In genomic region chr14:103815542-103815941, GRCm38 (mm10) we compare ENCODE assay signal across 10 mouse cellular contexts. TPM values are rescaled to one million over a fixed set of nuclear protein-coding genes. Genes with fewer than 3 reads are reported as not detected.
A peak's percentile ranks its signal among the peaks of the same experiment; 100 is the strongest.
DNase-seq lines count a peak whose midpoint lies in the region; ATAC-seq and TF ChIP-seq lines count a peak whose summit lies in the region.
"Had no signal": no experiment of that assay in that cellular context is flagged by ENCODE, and none has a peak within 500 bp of the region (broad histone marks: within the 10 kb centered on the region; RNA-seq: fewer than 3 reads in every experiment).

No protein-coding gene starts in this region.

- H3K27me3 ChIP-seq in kidney, embryonic 14.5 days (ENCODE audit: control insufficient read depth, insufficient read depth, low read length) = no peaks in the 10 kb centered on the region
- no peaks in the 10 kb centered on the region for H3K27me3 ChIP-seq in heart, adult 2 months (ENCODE audit: control insufficient read depth, insufficient read depth, low read length)
- H3K27me3 ChIP-seq in forebrain, embryonic 13.5 days = no peaks in the 10 kb centered on the region
- H3K27me3 ChIP-seq: neural tube, embryonic 13.5 days had no signal

- no peaks in the 10 kb centered on the region for H3K9me3 ChIP-seq in kidney, embryonic 14.5 days (ENCODE audit: control insufficient read depth, low read length)
- H3K9me3 ChIP-seq in forebrain, embryonic 13.5 days (replicated peaks) = no peaks in the 10 kb centered on the region
- H3K9me3 ChIP-seq: neural tube, embryonic 13.5 days had no signal

- H3K4me2 ChIP-seq in kidney, embryonic 14.5 days (replicated peaks; ENCODE audit: low read depth, low read length) = no peak overlapping the region
- H3K4me2 ChIP-seq in forebrain, embryonic 13.5 days = no peak overlapping the region
- H3K4me2 ChIP-seq: neural tube, embryonic 13.5 days had no signal

- DNase-seq in kidney, adult 18-20 months = peak; percentile 66
- peak; percentile 78 to 82 for DNase-seq in heart, adult 2 months
- DNase-seq in kidney, postnatal 14 days = peak; percentile 81
- no peak for DNase-seq in frontal cortex, postnatal 25 days (ENCODE audit: low spot score in 2 of 2)
- DNase-seq in cerebellum, adult 8-10 months = no peak
- DNase-seq: embryo, embryonic 11 days had no signal

- H3K79me2 ChIP-seq in heart, adult 2 months (replicated peaks; ENCODE audit: control insufficient read depth, insufficient read depth, low read length) = no peaks in the 10 kb centered on the region

- H3K4me1 ChIP-seq in kidney, embryonic 14.5 days (ENCODE audit: control insufficient read depth, insufficient read depth, low read length) = no peaks in the 10 kb centered on the region
- H3K4me1 ChIP-seq in heart, adult 2 months (ENCODE audit: control insufficient read depth, insufficient read depth, low read length) = peaks cover 8% of the 10 kb centered on the region
- no peaks in the 10 kb centered on the region for H3K4me1 ChIP-seq in forebrain, embryonic 13.5 days
- H3K4me1 ChIP-seq: neural tube, embryonic 13.5 days had no signal

- H3K9ac ChIP-seq in kidney, embryonic 14.5 days (ENCODE audit: low read depth, low read length) = no peak overlapping the region
- peak overlapping the region; percentile 63; the same call in 1 of the 2 replicates for H3K9ac ChIP-seq in heart, adult 2 months (ENCODE audit: low read depth, low read length)
- H3K9ac ChIP-seq in forebrain, embryonic 13.5 days = no peak overlapping the region
- H3K9ac ChIP-seq: neural tube, embryonic 13.5 days had no signal

- H3K27ac ChIP-seq in kidney, embryonic 14.5 days (ENCODE audit: low read depth, low read length) = no peak overlapping the region
- H3K27ac ChIP-seq in heart, adult 2 months = peak overlapping the region; percentile 88
- no peak overlapping the region for H3K27ac ChIP-seq in forebrain, embryonic 13.5 days
- H3K27ac ChIP-seq: neural tube, embryonic 13.5 days had no signal

- intact Hi-C loops in heart, adult 2 months (cut with DNase I) = loop anchor here (5.0 to 10.0 kb wide), 2 partner anchors 71 to 212 kb away; no protein-coding TSS in a partner anchor

- TF ChIP-seq POLR2A in heart, adult 2 months (IDR thresholded peaks at IDR 0.05; ENCODE audit: insufficient read depth, low read depth, low read length) = 0 out of 2 replicates have a peak, but pooled peaks have one; percentile 39

- no peak for TF ChIP-seq CTCF in heart, adult 2 months (IDR thresholded peaks at IDR 0.05)

- H3K4me3 ChIP-seq in kidney, embryonic 14.5 days (ENCODE audit: low read length) = no peak overlapping the region
- H3K4me3 ChIP-seq in heart, adult 2 months = peak overlapping the region; percentile 22
- no peak overlapping the region for H3K4me3 ChIP-seq in forebrain, embryonic 13.5 days
- H3K4me3 ChIP-seq: neural tube, embryonic 13.5 days had no signal

- WGBS in kidney, embryonic 14.5 days = 68% methylated on average over 16 of the region's 16 CpGs
- 21% methylated on average over 16 of the region's 16 CpGs for WGBS in heart, adult 2 months
- WGBS in forebrain, embryonic 13.5 days = 79% methylated on average over 16 of the region's 16 CpGs

- no peak for ATAC-seq in kidney, embryonic 14.5 days (ENCODE audit: low FRiP score, low TSS enrichment)
- ATAC-seq in megakaryocyte, adult 5-6 weeks (ENCODE audit: poor library complexity, severe bottlenecking) = peak; percentile 41
- no peak for ATAC-seq in forebrain, embryonic 13.5 days

- peak; percentile 96 for TF ChIP-seq EP300 in heart, adult 2 months (IDR thresholded peaks at IDR 0.05; ENCODE audit: insufficient read depth, low read depth, low read length)

- no peaks in the 10 kb centered on the region for H3K36me3 ChIP-seq in kidney, embryonic 14.5 days (ENCODE audit: control insufficient read depth, insufficient read depth, low read length)
- peaks cover 20% of the 10 kb centered on the region for H3K36me3 ChIP-seq in heart, adult 2 months (ENCODE audit: control insufficient read depth, insufficient read depth, low read length)
- H3K36me3 ChIP-seq in forebrain, embryonic 13.5 days (ENCODE audit: poor library complexity, severe bottlenecking) = peaks cover 18% of the 10 kb centered on the region; the same call in 1 of the 2 replicates

RNA-seq across cellular contexts. Expression of gene Ednrb, which starts 28.7 kb away (rescaled TPM):
- polyA plus RNA-seq in kidney, embryonic 14.5 days (2014; fragmentation: Nextera tagmentation; extraction: Ambion mirVana) = 25.7 and 37.5 TPM in 2 replicates
- 10 to 100 TPM; 16.3 to 18.6 TPM for total RNA-seq in heart, adult 2 months (2021)
- polyA plus RNA-seq in heart, adult 2 months (2012; rRNA removed) = 8.0 and 9.2 TPM in 2 replicates
- total RNA-seq in megakaryocyte, adult 5-6 weeks (2015) = 3.1 and 4.8 TPM in 2 replicates
- 2.8 and 4.1 TPM in 2 replicates for total RNA-seq in megakaryocyte, adult 5-6 weeks (2017)
- polyA plus RNA-seq in forebrain, embryonic 13.5 days (2015; fragmentation: Nextera tagmentation; extraction: Ambion mirVana) = 61.9 and 66.5 TPM in 2 replicates

Comparison
In these comparisons a context has a peak if more than half of its experiments do, and no peak if none do; other contexts are left out.
1. DNase-seq: peak in kidney, adult 18-20 months (single experiment), heart, adult 2 months (2 of 2) and kidney, postnatal 14 days (single experiment); none in frontal cortex, postnatal 25 days (0 of 2) and cerebellum, adult 8-10 months (single experiment).